Mouse (Mus musculus): Measurements from ENCODE around the gene Sdccag8.

Sdccag8 gene

GRCm38 (mm10) chr1:176814591-176815062 is at the start of gene Sdccag8:
TSS of gene Sdccag8 (plus strand) at chr1:176814660.
- peak; percentile 94 for DNase-seq

GRCm38 (mm10) chr1:176774533-176774932 is 39.9 kb upstream of the Sdccag8 start:
- DNase-seq = no peak

GRCm38 (mm10) chr1:176789326-176789725 is 25.1 kb upstream of the Sdccag8 start:
- DNase-seq = no peak

- DNase-seq = no peak
Observed at GRCm38 (mm10) chr1:176792175-176792574, 22.3 kb upstream of the Sdccag8 start.

GRCm38 (mm10) chr1:176798673-176799072 is 15.8 kb upstream of the Sdccag8 start:
- no peak for DNase-seq

- peak; percentile 43 for DNase-seq
Observed at GRCm38 (mm10) chr1:176800728-176801365, 13.6 kb upstream of the Sdccag8 start.

- no peak for DNase-seq
Observed at GRCm38 (mm10) chr1:176810161-176810560, 4.3 kb upstream of the Sdccag8 start.

- no peak for DNase-seq
Observed at GRCm38 (mm10) chr1:176811892-176812291, 2.6 kb upstream of the Sdccag8 start.

- no peak for DNase-seq
Observed at GRCm38 (mm10) chr1:176812491-176813291, 1.8 kb upstream of the Sdccag8 start.

GRCm38 (mm10) chr1:176813292-176814035 is 996 bp upstream of the Sdccag8 start:
- peak; percentile 77 for DNase-seq

- DNase-seq = peak; percentile 92
Observed at GRCm38 (mm10) chr1:176814036-176814420, 432 bp upstream of the Sdccag8 start, which contains the start of gene Cep170. TSS of gene Cep170 (minus strand) at chr1:176814067.

- DNase-seq = no peak
Observed at GRCm38 (mm10) chr1:176816728-176817127, 2.3 kb downstream of the Sdccag8 start.

GRCm38 (mm10) chr1:176818147-176818546 is 3.7 kb downstream of the Sdccag8 start:
- DNase-seq = no peak

GRCm38 (mm10) chr1:176818763-176819162 is 4.3 kb downstream of the Sdccag8 start:
- no peak for DNase-seq

- peak; percentile 64 for DNase-seq
Observed at GRCm38 (mm10) chr1:176821929-176822328, 7.5 kb downstream of the Sdccag8 start.

- DNase-seq = no peak
Observed at GRCm38 (mm10) chr1:176822949-176823348, 8.5 kb downstream of the Sdccag8 start.

GRCm38 (mm10) chr1:176823889-176824288 is 9.4 kb downstream of the Sdccag8 start:
- no peak for DNase-seq

GRCm38 (mm10) chr1:176824611-176825010 is 10.2 kb downstream of the Sdccag8 start:
- no peak for DNase-seq

GRCm38 (mm10) chr1:176825084-176825483 is 10.6 kb downstream of the Sdccag8 start:
- no peak for DNase-seq

GRCm38 (mm10) chr1:176826186-176826585 is 11.7 kb downstream of the Sdccag8 start:
- peak; percentile 37 for DNase-seq

GRCm38 (mm10) chr1:176826931-176827330 is 12.5 kb downstream of the Sdccag8 start:
- DNase-seq = no peak

GRCm38 (mm10) chr1:176827365-176827764 is 12.9 kb downstream of the Sdccag8 start:
- peak; percentile 66 for DNase-seq

GRCm38 (mm10) chr1:176827945-176828485 is 13.6 kb downstream of the Sdccag8 start:
- DNase-seq = no peak

Data from liver (tissue).